Mouse (Mus musculus): ENCODE data around the gene Map1b. TPM values are rescaled to one million over a fixed set of nuclear protein-coding genes. Genes with fewer than 3 reads are reported as not detected.

The Map1b gene
- total RNA-seq, 1 experiment from 2014 or later = not detected

DNA sequence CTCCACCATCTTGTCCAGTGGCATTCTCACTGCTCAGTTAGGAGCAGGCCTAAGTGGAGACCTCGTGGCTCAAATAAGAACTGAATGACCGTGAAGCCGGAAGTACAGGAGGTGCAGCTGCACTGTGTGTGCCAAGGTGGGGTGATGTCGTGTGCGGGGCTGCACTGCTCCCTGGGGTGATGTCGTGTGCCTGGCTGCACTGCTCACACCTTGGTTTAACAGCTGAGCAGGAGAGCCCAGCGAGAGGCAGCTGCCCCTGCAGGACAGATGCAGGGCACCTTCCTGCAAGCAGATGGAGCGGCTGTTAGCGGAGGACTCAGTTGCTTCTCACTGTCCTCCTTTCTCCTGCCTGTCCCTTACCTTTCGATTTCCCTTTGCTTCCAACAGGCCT, 102.0 kb downstream of the Map1b start:
- no peak for ATAC-seq (replicated peaks; ENCODE audit: low read depth, poor library complexity, severe bottlenecking)

GRCm38 (mm10) chr13:99413481-99414351, 102.6 kb downstream of the Map1b start:
- ATAC-seq (replicated peaks; ENCODE audit: low read depth, poor library complexity, severe bottlenecking) = no peak

DNA sequence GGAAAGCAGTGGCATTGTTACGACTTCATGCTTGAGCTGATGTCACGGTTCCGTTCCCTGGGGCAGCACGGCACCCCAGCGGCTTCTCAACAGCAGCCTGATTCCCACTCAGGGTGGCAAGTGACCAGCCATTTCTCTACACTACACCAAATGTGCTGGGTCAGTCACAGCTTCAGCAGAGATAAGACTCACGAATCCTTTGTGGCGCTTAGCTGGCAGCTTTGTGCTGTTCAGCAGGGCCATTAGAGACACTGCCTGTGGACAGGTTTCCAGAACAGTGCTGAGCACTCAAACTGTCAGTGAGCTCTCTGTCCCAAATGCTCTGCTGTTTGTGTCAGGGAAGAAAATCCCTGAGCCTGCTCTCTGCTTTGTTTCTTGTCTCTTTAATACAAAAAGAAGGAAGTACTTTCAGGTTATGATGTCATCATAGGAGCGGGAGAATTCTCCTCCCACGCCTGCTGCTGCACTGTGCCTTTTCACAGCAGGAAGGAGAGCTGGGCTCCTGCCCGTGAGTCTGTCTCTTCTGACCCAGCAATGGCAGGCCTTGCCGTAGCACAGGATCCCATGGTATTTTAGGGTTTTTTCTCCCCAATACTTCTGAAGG, 103.8 kb downstream of the Map1b start:
- ATAC-seq (replicated peaks; ENCODE audit: low read depth, poor library complexity, severe bottlenecking) = peak; percentile 89

DNA sequence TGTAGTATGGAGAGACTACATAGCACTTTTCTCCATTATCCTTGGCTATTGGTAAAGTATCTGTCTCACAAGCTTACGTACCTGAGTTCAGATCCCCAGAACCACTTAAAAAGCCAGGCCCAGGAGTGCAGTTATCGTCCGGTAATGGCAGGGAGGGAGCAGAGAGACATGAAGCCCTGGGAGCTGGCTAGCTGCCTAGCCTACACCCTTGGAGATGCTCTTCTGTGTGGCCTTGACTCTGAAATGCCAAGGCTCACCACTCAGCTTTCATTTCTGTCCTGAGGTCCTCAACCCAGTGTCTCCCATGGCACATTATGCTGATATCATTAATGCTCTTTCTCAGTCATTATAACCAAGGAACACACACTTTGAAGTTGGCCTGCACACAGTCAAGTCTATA, 104.6 kb downstream of the Map1b start:
- no peak for ATAC-seq (replicated peaks; ENCODE audit: low read depth, poor library complexity, severe bottlenecking)

GRCm38 (mm10) chr13:99410611-99411515, 105.5 kb downstream of the Map1b start:
- ATAC-seq (replicated peaks; ENCODE audit: low read depth, poor library complexity, severe bottlenecking) = no peak

DNA sequence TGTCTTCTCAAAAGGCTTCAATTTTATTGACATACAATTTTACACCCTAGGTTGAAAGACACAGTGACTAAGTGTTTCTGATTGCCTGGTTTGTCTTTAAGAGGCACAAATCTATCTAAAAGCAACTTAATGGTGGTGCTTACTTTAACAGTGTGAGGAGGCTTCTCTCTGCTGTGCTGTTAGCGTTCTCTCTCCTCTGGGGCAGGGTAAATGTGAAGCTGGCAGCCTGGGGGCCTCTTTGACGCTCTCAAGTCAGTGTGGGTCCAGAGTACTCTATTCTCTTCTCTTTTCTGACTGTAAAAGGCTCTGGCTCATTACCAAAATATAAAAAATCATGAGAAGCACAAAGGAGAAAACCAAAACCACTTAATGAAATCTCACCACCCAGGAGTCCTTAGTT, 107.1 kb downstream of the Map1b start:
- ATAC-seq (replicated peaks; ENCODE audit: low read depth, poor library complexity, severe bottlenecking) = no peak

DNA sequence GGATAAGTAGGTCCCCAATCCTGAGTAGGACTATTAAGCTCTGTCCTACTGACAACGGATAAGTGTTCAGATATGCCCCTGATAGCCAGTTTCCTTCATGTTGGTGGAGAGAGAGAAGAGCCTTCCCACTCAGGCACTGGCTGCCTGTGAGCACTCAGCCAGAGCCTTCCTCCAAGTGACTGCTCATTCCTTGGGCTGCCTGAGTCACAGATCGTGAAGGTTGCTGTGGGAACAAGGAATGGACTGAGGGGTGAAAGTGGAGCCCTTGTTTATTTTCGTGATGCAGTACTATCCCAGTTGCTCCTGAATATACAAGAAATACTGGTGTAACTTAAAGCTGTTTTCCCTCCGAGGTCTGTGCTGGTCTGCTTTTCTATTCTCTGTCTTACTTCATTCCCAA, 117.0 kb downstream of the Map1b start:
- no peak for ATAC-seq (replicated peaks; ENCODE audit: low read depth, poor library complexity, severe bottlenecking)

- no peak for ATAC-seq (replicated peaks; ENCODE audit: low read depth, poor library complexity, severe bottlenecking)
These were observed 118.1 kb downstream of the Map1b start for GRCm38 (mm10) chr13:99398149-99398701.

GRCm38 (mm10) chr13:99397228-99397627, 119.1 kb downstream of the Map1b start:
- ATAC-seq (replicated peaks; ENCODE audit: low read depth, poor library complexity, severe bottlenecking) = no peak

- no peak for ATAC-seq (replicated peaks; ENCODE audit: low read depth, poor library complexity, severe bottlenecking)
These were observed 120.8 kb downstream of the Map1b start for GRCm38 (mm10) chr13:99395531-99395930.

DNA sequence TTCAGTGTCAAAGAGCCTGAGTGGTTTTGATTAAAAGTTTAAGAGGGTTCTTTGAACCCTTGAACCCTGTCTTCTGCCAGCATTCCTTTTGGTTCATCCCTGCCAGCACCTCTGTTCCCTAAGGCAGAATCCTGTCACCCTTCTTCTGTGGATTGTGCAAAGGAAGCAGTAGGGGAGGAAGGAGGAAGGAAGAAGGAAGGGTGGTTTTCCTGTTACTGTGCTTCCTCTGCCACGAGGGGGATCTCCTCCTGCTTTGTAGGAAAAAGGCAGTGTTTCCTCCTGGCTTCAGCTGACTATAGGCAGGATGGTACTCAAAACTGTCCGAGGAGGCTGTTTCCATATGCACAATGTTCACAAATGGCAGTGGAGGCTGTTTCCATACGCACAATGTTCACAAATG, 121.6 kb downstream of the Map1b start:
- no peak for ATAC-seq (replicated peaks; ENCODE audit: low read depth, poor library complexity, severe bottlenecking)

DNA sequence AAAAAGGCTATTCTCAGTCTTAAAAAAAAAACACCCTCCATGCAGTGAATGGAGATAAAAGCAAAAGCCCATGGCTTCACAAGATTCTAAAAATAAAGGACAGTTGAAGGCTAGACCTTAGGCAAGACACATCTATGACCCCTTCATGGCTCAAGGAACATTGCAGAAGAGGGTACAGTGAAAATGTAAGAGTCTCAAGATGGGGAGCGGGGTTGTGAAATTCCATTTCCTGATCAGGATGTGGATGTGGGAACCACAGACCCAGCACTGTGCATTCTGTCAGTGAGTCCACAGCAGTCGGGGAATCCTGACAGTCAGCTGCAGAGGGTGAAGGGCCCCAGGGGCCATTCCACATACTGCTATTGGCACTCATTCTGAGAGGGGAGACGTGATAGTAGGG, 123.2 kb downstream of the Map1b start:
- peak; percentile 66 for ATAC-seq (replicated peaks; ENCODE audit: low read depth, poor library complexity, severe bottlenecking)

DNA sequence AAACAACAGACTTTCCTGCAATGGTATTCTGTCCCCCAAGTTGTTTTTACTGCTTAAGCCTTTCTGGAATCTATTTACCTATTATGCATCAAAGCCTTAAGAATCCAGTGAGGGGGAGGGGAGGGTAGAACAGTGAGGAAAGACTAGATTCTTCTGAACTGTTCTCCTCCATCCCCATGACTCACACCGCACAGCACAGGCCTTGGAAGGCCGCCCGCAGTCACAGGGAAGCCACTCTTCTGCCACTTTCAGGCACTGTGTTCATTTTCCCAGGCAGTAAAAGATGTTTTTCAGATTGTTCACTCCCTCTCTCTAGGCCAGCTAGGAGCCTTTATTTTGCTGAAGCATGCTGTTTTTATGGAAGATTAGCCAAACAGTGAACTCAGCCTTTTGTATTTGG, 124.9 kb downstream of the Map1b start:
- ATAC-seq (replicated peaks; ENCODE audit: low read depth, poor library complexity, severe bottlenecking) = no peak

GRCm38 (mm10) chr13:99387901-99388811, 128.2 kb downstream of the Map1b start:
- peak; percentile 60 for ATAC-seq (replicated peaks; ENCODE audit: low read depth, poor library complexity, severe bottlenecking)

DNA sequence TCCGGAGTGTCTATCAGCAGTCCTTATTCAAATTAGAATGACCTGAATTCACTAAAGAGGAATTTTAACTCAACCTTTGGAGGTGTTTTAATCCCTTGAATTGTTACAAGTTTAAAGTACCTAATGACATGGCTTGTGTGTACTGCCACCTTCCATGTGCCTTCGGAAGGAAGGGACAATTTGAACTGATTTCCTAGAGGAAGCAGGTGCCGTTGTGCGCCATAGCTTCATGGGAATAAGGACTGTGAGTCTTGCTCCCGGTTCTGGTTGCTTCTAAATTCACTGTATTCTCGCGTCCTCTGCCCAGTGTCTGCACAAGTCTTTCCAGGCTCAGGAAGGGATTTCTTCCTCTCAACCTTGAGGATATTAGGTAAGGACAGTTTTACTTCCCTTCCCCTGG, 130.0 kb downstream of the Map1b start:
- no peak for ATAC-seq (replicated peaks; ENCODE audit: low read depth, poor library complexity, severe bottlenecking)

- no peak for ATAC-seq (replicated peaks; ENCODE audit: low read depth, poor library complexity, severe bottlenecking)
These were observed 130.4 kb downstream of the Map1b start for GRCm38 (mm10) chr13:99385911-99386310.

DNA sequence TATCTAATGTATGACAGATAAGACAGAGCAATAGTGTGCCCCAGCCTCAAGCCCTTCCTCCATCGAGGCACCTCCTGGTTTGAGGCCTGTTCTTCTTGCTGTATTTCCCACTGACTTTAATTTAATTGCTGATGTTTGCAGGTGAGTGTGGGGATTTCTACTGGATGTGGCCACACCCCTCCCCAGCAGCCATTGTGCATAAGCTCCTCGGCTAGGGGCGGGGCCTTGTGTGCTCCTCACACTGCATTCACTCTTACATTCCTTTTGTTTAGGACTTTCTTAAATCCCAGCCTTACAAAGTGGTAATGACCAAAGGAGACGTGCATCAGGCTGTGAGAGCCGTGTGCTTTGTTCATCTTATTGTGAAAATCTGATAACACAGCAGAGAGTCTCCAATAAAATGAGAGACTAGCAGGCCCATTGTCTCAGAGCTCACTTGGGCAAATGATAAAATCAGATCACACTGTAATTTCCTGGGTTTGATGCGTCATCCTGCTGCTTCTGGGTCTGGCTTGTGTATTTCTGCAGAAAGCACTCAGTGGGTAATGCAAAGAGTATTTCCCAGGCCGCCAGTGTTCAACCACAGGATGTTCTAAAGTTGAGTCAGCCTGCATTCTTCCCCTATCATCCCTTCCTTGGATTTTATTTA, 131.7 kb downstream of the Map1b start:
- no peak for ATAC-seq (replicated peaks; ENCODE audit: low read depth, poor library complexity, severe bottlenecking)

GRCm38 (mm10) chr13:99382373-99382772, 134.0 kb downstream of the Map1b start:
- no peak for ATAC-seq (replicated peaks; ENCODE audit: low read depth, poor library complexity, severe bottlenecking)

DNA sequence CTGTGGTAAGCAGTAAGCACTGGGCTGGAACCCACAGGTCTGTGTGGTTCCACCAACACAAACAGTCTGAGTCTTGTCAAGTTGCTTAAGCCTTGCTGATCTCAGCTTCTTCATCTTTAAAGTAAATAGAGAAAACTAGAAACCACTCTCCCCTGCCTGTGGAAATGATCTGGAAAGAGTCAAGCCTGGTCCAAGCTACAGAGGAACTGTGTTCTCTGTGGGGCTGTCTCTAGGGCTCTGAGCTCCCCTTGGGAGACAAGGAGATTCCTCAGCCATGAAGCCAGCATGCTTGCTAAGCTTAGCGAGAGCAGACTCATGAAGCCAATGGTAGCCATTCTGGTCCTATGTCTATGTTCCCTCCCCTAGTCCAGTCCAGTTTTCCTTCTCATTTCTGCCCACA, 138.1 kb downstream of the Map1b start:
- ATAC-seq (replicated peaks; ENCODE audit: low read depth, poor library complexity, severe bottlenecking) = no peak

Measured in common myeloid progenitor, adult 5-6 weeks (primary cell).